Mouse (Mus musculus): ENCODE data around the gene Tec.

Gene Tec

GRCm38 (mm10) chr5:72895261-72895660, 27.0 kb upstream of the Tec start:
- in situ Hi-C loops (cut with MboI; ENCODE audit: unreplicated experiment in 2 of 2): loop anchor here (5.0 to 25.0 kb wide), 6 partner anchors 230 to 1383 kb away; no protein-coding TSS in a partner anchor

GRCm38 (mm10) chr5:72893987-72894386, 25.7 kb upstream of the Tec start:
- in situ Hi-C loops (cut with MboI; ENCODE audit: unreplicated experiment in 2 of 2): loop anchor here (5.0 to 25.0 kb wide), 5 partner anchors 229 to 1382 kb away; no protein-coding TSS in a partner anchor

DNA sequence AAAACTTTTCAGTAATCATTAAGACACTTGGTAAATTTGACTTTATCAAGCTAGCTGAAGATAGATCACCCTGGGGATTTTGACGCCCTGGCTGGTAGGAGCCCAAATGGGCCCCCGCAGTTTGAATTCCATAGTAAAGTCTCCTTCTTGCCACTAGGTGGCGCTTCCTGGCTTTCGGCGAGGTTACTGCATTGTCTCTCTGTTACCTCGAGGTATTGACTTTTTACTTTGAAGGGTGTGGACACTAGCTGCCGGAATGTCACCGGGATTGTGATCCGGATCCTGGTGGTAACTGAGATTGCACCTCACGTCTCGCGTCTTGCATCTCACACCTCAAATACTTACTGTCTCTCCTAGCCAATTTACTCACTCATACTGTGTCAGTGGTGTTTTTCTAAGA, 23.3 kb upstream of the Tec start:
- in situ Hi-C loops (cut with MboI; ENCODE audit: unreplicated experiment in 2 of 2): loop anchor here (5.0 to 25.0 kb wide), 5 partner anchors 227 to 1379 kb away; no protein-coding TSS in a partner anchor

- in situ Hi-C loops (cut with MboI; ENCODE audit: unreplicated experiment in 2 of 2): loop anchor here in 1 of 2 experiments (25.0 kb wide), 1 partner anchor 1376 kb away; no protein-coding TSS in a partner anchor
Observed at GRCm38 (mm10) chr5:72888260-72888659, 20.0 kb upstream of the Tec start.

DNA sequence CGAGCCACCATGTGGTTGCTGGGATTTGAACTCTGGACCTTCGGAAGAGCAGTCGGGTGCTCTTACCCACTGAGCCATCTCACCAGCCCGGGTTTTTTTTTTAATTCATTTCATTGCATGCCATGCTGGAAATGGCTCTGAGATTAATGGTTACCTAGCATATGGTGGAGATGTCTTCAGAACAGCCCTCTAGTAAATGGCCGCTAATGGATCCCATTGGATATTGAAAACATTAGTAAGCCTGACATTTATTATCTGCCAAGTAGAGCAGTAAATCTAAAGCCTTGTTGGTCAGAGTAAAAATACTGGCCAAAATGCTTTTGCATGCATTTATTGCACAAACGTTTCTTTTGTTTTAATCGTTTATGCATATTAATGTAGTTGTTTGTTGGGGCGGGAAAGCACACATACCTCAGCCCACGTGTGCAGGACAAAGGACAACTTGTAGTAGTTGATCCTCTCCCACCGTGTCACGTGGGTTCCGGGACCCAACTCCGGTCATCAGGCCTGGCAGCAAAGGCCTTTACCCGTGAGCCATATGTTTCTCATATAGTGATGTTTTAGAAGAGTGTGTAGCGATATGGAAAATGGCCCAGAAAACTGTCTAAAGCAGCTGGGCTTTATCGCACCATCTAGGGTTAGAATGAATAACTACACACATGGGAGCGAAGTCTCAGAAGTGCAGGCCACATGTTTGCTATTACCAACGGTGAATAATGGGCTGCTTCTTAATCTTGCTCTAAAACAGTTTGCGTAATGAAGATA, 18.4 kb upstream of the Tec start:
- in situ Hi-C loops (cut with MboI; ENCODE audit: unreplicated experiment in 2 of 2): loop anchor here in 1 of 2 experiments (25.0 kb wide), 1 partner anchor 1374 kb away; no protein-coding TSS in a partner anchor

GRCm38 (mm10) chr5:72883706-72884105, 15.4 kb upstream of the Tec start:
- in situ Hi-C loops (cut with MboI; ENCODE audit: unreplicated experiment in 2 of 2): loop anchor here in 1 of 2 experiments (25.0 kb wide), 1 partner anchor 1371 kb away; no protein-coding TSS in a partner anchor

GRCm38 (mm10) chr5:72882412-72882765, 14.1 kb upstream of the Tec start:
- in situ Hi-C loops (cut with MboI; ENCODE audit: unreplicated experiment in 2 of 2): loop anchor here in 1 of 2 experiments (25.0 kb wide), 1 partner anchor 1370 kb away; no protein-coding TSS in a partner anchor

- in situ Hi-C loops (cut with MboI; ENCODE audit: unreplicated experiment in 2 of 2): loop anchor here in 1 of 2 experiments (25.0 kb wide), 1 partner anchor 1370 kb away; no protein-coding TSS in a partner anchor
Observed at GRCm38 (mm10) chr5:72881748-72882411, 13.6 kb upstream of the Tec start.

GRCm38 (mm10) chr5:72879736-72880135, 11.5 kb upstream of the Tec start:
- in situ Hi-C loops (cut with MboI; ENCODE audit: unreplicated experiment in 2 of 2): loop anchor here in 1 of 2 experiments (25.0 kb wide), 1 partner anchor 1367 kb away; no protein-coding TSS in a partner anchor

DNA sequence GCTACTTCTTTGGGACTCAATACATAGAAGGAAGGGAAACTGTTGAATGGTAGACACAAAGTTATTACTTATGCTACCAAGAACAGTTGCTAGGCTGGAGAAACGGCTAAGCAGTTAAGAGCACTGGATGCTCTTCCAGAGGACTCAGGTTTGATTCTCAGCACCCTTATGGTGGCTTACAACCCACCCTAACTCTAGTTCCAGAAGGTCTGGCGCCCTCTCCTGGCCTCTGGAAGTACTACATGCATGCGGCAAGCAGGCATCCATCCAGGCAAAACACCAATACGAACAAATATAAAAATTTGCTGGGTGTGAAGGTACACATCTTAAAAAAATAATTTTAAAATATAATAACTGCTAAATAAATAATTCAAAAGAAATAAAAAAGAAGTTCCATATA, 2.8 kb upstream of the Tec start:
- in situ Hi-C loops (cut with MboI; ENCODE audit: unreplicated experiment in 2 of 2): no loop called here

DNA sequence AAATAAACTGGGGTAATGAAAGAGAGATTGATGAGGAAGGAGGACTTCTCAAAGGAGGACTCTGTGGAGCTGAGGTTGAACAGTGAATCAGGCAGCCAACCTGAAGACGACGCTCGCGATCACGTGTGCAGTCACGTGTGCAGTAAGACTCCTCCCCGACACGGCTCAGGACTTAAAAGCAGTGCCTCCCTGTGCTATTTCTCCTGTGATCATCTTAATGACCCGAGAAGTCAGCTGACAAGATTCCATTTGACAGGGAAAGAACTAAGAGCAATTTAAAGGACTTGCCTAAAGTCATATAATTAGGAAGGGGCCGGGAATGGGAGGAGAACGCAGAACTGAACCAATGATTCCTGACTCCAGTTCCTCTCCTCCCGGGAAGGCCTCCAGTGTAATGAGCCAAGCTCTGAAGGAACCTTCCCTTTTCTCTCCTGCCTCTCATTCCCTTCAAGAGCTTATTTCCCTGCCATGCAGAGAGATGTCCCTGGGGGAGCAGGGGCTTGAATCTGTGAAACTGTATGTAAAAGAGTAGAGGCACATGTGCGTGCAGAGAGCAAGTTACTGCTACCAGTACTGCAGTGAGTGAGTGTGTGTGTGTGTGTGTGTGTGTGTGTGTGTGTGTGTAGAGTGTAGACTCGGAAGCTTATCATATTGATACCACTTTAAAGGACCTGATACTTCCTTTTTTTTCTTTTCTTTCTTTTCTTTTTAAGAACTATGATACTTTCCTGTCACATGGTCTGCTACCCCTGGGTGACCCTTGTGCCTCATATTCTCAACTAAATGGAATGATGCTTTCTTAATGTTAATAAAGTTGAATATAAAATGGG, 1.7 kb upstream of the Tec start:
- in situ Hi-C loops (cut with MboI; ENCODE audit: unreplicated experiment in 2 of 2): loop anchor here (5.0 kb wide), 3 partner anchors 43 to 113 kb away; no protein-coding TSS in a partner anchor

DNA sequence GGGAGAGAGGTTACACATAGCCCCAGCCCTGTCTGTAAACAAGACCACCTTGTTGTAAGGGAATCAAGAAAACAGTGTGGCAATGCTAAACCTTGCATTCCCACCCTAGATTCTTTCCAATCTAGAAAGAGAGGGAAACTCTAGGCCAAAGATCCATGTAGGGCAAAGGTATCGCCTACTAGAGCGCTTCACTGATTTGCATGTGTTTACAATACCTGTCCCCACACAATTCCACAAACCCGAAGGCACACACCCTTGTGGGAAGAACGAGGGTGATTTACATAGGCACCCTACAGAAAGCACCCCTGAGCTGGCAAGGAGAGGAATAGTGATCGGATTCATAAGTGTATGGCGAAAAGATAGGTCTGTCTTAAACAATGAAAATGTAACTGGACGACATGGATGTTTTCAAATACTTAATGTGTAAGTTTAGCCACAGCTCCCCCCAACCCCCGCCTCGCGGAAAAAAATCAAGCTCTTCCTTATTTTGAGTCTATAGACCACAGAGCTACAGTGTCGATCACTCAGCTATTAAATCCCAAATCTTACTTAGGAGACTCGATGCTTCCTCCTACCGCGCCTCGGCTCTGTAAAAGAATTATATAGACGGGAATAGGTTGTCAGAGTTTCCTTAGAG, 1.1 kb downstream of the Tec start:
- in situ Hi-C loops (cut with MboI; ENCODE audit: unreplicated experiment in 2 of 2): loop anchor here (5.0 kb wide), 3 partner anchors 40 to 110 kb away; no protein-coding TSS in a partner anchor

GRCm38 (mm10) chr5:72866260-72866905, 1.9 kb downstream of the Tec start:
- in situ Hi-C loops (cut with MboI; ENCODE audit: unreplicated experiment in 2 of 2): loop anchor here (5.0 kb wide), 3 partner anchors 39 to 109 kb away; no protein-coding TSS in a partner anchor

DNA sequence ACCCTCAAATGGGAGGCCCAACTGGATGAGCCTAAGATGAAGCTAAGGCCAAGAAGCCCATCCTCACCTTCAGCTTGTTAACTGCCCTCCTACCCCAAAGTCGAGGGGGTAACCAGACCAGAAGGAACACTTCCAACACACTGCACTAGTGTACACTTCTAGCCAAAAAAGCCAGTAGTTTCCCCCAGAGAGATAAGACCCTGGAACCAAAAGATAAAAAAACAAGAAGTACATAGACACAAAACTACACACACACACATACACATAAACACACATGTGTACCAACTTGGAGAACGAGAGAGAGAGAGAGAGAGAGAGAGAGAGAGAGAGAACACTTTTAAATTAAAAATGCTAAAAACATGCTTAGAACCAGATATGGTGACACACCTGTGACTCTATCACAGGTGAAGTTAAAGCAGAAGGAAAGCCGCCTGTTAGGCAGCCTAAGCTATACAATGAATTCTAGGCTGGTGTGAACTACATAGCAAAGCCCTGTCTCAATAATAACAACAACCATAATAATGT, 3.6 kb downstream of the Tec start:
- in situ Hi-C loops (cut with MboI; ENCODE audit: unreplicated experiment in 2 of 2): loop anchor here (5.0 kb wide), 3 partner anchors 37 to 107 kb away; no protein-coding TSS in a partner anchor

GRCm38 (mm10) chr5:72863166-72863565, 5.1 kb downstream of the Tec start:
- in situ Hi-C loops (cut with MboI; ENCODE audit: unreplicated experiment in 2 of 2): loop anchor here in 1 of 2 experiments (5.0 kb wide), 1 partner anchor 36 kb away; no protein-coding TSS in a partner anchor

GRCm38 (mm10) chr5:72861726-72862385, 6.4 kb downstream of the Tec start:
- in situ Hi-C loops (cut with MboI; ENCODE audit: unreplicated experiment in 2 of 2): loop anchor here in 1 of 2 experiments (5.0 kb wide), 1 partner anchor 35 kb away; no protein-coding TSS in a partner anchor

DNA sequence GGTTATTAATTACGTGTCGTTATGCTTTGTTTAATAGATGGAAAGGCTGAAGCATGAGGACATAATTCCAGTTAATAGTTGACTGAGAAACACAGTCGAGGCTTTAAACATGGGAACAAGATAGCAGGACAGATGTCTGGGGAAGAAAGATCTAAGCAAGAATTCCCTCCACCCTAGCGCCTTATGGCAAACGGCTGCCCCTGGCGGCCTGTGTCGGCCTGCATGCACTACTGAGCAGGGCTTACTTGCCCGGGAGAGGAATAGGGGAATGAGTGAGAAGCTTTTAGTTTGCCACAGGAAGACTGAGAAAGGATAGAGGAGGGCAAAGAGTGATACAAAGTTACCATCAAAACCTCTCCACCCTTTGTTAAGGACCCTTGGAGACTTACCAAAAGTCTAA, 7.4 kb downstream of the Tec start:
- in situ Hi-C loops (cut with MboI; ENCODE audit: unreplicated experiment in 2 of 2): loop anchor here in 1 of 2 experiments (5.0 kb wide), 1 partner anchor 34 kb away; no protein-coding TSS in a partner anchor

DNA sequence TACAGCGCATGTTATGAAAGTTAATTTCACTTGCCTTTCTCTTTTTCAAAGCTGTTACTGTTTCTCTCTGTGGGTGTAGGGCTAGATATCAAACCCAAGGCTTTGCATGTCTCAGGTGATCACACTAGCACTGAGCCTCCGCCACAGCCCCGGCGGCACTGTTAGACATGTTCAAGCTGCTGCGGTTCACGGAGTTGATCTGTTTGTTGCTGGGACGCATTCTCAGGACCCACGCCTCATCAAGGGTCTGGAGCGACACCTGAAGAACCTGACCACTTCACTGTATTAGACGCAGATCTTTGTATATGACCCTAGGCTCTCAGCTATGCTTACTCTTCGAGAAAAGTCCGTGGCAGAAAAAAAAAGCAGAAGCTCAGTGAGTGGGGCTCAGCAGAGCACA, 10.0 kb downstream of the Tec start:
- in situ Hi-C loops (cut with MboI; ENCODE audit: unreplicated experiment in 2 of 2): no loop called here

All from v-Abl transformed pro-B cells (cell line).